In genomic region chr3:119419087-119419709, GRCm38 (mm10) we compare ENCODE assay signal across 14 mouse cellular contexts.
DNase-seq lines count a peak whose midpoint lies in the region; ATAC-seq lines count a peak whose summit lies in the region.
"Had no signal": no experiment of that assay in that cellular context is flagged by ENCODE, and none has a peak within 500 bp of the region (broad histone marks: within the 10 kb centered on the region; RNA-seq: fewer than 3 reads in every experiment).

No protein-coding gene starts in this region.

- H3K27ac ChIP-seq in forebrain, embryonic 14.5 days (ENCODE audit: low read depth, low read length) = peak overlapping the region; percentile 17; the same call in 1 of the 2 replicates
- no peak overlapping the region for H3K27ac ChIP-seq in forebrain, embryonic 11.5 days (ENCODE audit: low read depth, low read length)
- peak overlapping the region; percentile 48 for H3K27ac ChIP-seq in forebrain, embryonic 16.5 days (ENCODE audit: low read length)
- H3K27ac ChIP-seq: embryonic facial prominence, embryonic 12.5 days; hindbrain, embryonic 13.5 days; liver, embryonic 13.5 days had no signal

- no peaks in the 10 kb centered on the region for H3K36me3 ChIP-seq in forebrain, embryonic 14.5 days (ENCODE audit: control insufficient read depth, insufficient read depth, low read length)
- H3K36me3 ChIP-seq in forebrain, embryonic 11.5 days (ENCODE audit: control insufficient read depth, insufficient read depth, low read length) = no peaks in the 10 kb centered on the region
- no peaks in the 10 kb centered on the region for H3K36me3 ChIP-seq in forebrain, embryonic 16.5 days (ENCODE audit: control insufficient read depth, insufficient read depth)
- H3K36me3 ChIP-seq: embryonic facial prominence, embryonic 12.5 days; G1E; hindbrain, embryonic 13.5 days; liver, embryonic 13.5 days had no signal

- no peaks in the 10 kb centered on the region for H3K27me3 ChIP-seq in forebrain, embryonic 14.5 days (replicated peaks; ENCODE audit: control insufficient read depth, insufficient read depth, low read length)
- H3K27me3 ChIP-seq in forebrain, embryonic 11.5 days (ENCODE audit: control insufficient read depth, insufficient read depth, low read length) = no peaks in the 10 kb centered on the region
- no peaks in the 10 kb centered on the region for H3K27me3 ChIP-seq in forebrain, embryonic 16.5 days (replicated peaks; ENCODE audit: control insufficient read depth, insufficient read depth, low read length)
- H3K27me3 ChIP-seq: embryonic facial prominence, embryonic 12.5 days; hindbrain, embryonic 13.5 days; liver, embryonic 13.5 days had no signal

- peaks cover 11% of the 10 kb centered on the region; the same call in 1 of the 2 replicates for H3K4me1 ChIP-seq in forebrain, embryonic 14.5 days (ENCODE audit: control insufficient read depth, insufficient read depth, low read length)
- H3K4me1 ChIP-seq in forebrain, embryonic 11.5 days (replicated peaks; ENCODE audit: control insufficient read depth, insufficient read depth, low read length) = no peaks in the 10 kb centered on the region
- H3K4me1 ChIP-seq in forebrain, embryonic 16.5 days (replicated peaks; ENCODE audit: control insufficient read depth, insufficient read depth, low read length) = peaks cover 7% of the 10 kb centered on the region
- H3K4me1 ChIP-seq: embryonic facial prominence, embryonic 12.5 days; hindbrain, embryonic 13.5 days; liver, embryonic 13.5 days had no signal

- ATAC-seq in forebrain, embryonic 14.5 days = 0 out of 2 replicates have a peak, but pooled peaks have one; percentile 32
- ATAC-seq in forebrain, embryonic 11.5 days (replicated peaks; ENCODE audit: low FRiP score) = no peak
- ATAC-seq in forebrain, embryonic 16.5 days = peak; percentile 82

- H3K9ac ChIP-seq in forebrain, embryonic 14.5 days (ENCODE audit: low read length) = no peak overlapping the region
- H3K9ac ChIP-seq in forebrain, embryonic 11.5 days (ENCODE audit: low read length) = no peak overlapping the region
- no peak overlapping the region for H3K9ac ChIP-seq in forebrain, embryonic 16.5 days (replicated peaks; ENCODE audit: low read depth, low read length)
- H3K9ac ChIP-seq: embryonic facial prominence, embryonic 12.5 days; hindbrain, embryonic 13.5 days; liver, embryonic 13.5 days had no signal

- no peak overlapping the region for H3K4me2 ChIP-seq in forebrain, embryonic 14.5 days (ENCODE audit: low read length)
- no peak overlapping the region for H3K4me2 ChIP-seq in forebrain, embryonic 11.5 days (ENCODE audit: low read depth, low read length, severe bottlenecking)
- peak overlapping the region; percentile 32 for H3K4me2 ChIP-seq in forebrain, embryonic 16.5 days (ENCODE audit: low read length)
- H3K4me2 ChIP-seq: embryonic facial prominence, embryonic 12.5 days; hindbrain, embryonic 13.5 days; liver, embryonic 13.5 days had no signal

- no peak overlapping the region for H3K4me3 ChIP-seq in forebrain, embryonic 14.5 days (ENCODE audit: low read depth, low read length)
- H3K4me3 ChIP-seq in forebrain, embryonic 11.5 days (ENCODE audit: low read depth, low read length) = no peak overlapping the region
- H3K4me3 ChIP-seq in forebrain, embryonic 16.5 days (replicated peaks; ENCODE audit: low read length) = no peak overlapping the region
- H3K4me3 ChIP-seq: embryonic facial prominence, embryonic 12.5 days; hindbrain, embryonic 13.5 days; liver, embryonic 13.5 days had no signal

- peak; percentile 69 for DNase-seq in forebrain, embryonic 14.5 days (ENCODE audit: low spot score)
- no peak for DNase-seq in forebrain, embryonic 11.5 days (ENCODE audit: low spot score)
- DNase-seq in left cerebral cortex, adult 18-20 months (ENCODE audit: low spot score in 2 of 2) = peak; percentile 3
- DNase-seq in left cerebral cortex, adult 11 months (ENCODE audit: low spot score) = no peak
- peak; percentile 5 to 9 for DNase-seq in right cerebral cortex, postnatal 36 days (ENCODE audit: low spot score in 2 of 2)
- DNase-seq in heart, postnatal 4 days = no peak
- DNase-seq: kidney, adult 18-20 months; kidney, postnatal 25 days; liver, embryonic 13.5 days; lung, postnatal 14 days had no signal

- WGBS in forebrain, embryonic 14.5 days = 37% methylated on average over 9 of the region's 9 CpGs
- 85% methylated on average over 9 of the region's 9 CpGs for WGBS in forebrain, embryonic 11.5 days
- WGBS in forebrain, embryonic 16.5 days = 22% methylated on average over 9 of the region's 9 CpGs

- no peaks in the 10 kb centered on the region for H3K9me3 ChIP-seq in forebrain, embryonic 14.5 days (replicated peaks; ENCODE audit: control insufficient read depth, low read length)
- no peaks in the 10 kb centered on the region for H3K9me3 ChIP-seq in forebrain, embryonic 11.5 days (ENCODE audit: control insufficient read depth, low read length)
- peaks cover 3% of the 10 kb centered on the region; the same call in 1 of the 2 replicates for H3K9me3 ChIP-seq in forebrain, embryonic 16.5 days (ENCODE audit: control insufficient read depth, low read length)
- H3K9me3 ChIP-seq: embryonic facial prominence, embryonic 12.5 days; hindbrain, embryonic 13.5 days had no signal

Comparison
In these comparisons a context has a peak if more than half of its experiments do, and no peak if none do; other contexts are left out.
1. DNase-seq: peak in forebrain, embryonic 14.5 days (single experiment), left cerebral cortex, adult 18-20 months (2 of 2) and right cerebral cortex, postnatal 36 days (2 of 2); none in forebrain, embryonic 11.5 days (single experiment), left cerebral cortex, adult 11 months (single experiment) and heart, postnatal 4 days (single experiment).